Mouse (Mus musculus): Measurements from ENCODE around the gene Neurl1a. TPM values are rescaled to one million over a fixed set of nuclear protein-coding genes. Genes with fewer than 3 reads are reported as not detected.

The Neurl1a gene
- polyA plus RNA-seq, 1 experiment from 2014 or later = 4.0 TPM

DNA sequence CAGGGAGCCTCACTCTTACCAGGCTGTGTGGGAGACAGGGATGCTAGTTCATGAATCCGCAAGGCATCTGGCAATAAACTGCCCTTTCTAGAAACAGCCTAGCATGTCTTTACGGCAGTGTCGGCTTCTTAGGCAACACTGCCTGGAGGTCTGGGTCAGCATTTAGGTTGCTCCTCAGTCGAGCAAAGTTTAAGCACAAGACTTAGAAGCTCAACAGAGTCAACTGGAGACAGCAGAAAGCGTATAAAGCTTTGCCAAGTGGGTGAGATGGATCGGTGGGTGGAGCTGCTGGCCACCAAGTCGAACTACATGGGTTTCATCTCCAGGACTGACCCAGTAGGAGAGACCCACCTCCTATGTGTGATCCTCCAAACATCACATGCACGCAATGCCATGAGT, 128.3 kb downstream of the Neurl1a start:
- H3K9me3 ChIP-seq (ENCODE audit: control insufficient read depth, low read length) = no peaks in the 10 kb centered on the region
- H3K4me3 ChIP-seq (ENCODE audit: low read length) = no peak overlapping the region
- H3K4me2 ChIP-seq (ENCODE audit: low read depth, low read length) = no peak overlapping the region
- no peak for ATAC-seq (ENCODE audit: low read depth)
- 73% methylated on average over 8 of the region's 8 CpGs for WGBS
- no peaks in the 10 kb centered on the region for H3K27me3 ChIP-seq (ENCODE audit: control insufficient read depth, insufficient read depth, low read depth, low read length)
- H3K9ac ChIP-seq (ENCODE audit: low read length) = no peak overlapping the region
- peaks cover 25% of the 10 kb centered on the region for H3K4me1 ChIP-seq (replicated peaks; ENCODE audit: control insufficient read depth, insufficient read depth, low read length)
- H3K36me3 ChIP-seq (ENCODE audit: control insufficient read depth, insufficient read depth, low read length) = peaks cover 9% of the 10 kb centered on the region
- H3K27ac ChIP-seq (ENCODE audit: low read length) = no peak overlapping the region

Small RNA genes within 50 kb of the gene (microRNA-seq; reads per million reads assigned to microRNA genes)
- not detected for gene Mir6995

Other genes starting within 250 kb of the Neurl1a start
- 0.51 and 1.2 TPM in 2 replicates for gene Ina, start 164.1 kb upstream of the Neurl1a start, polyA plus RNA-seq (2015; fragmentation: Nextera tagmentation; extraction: Ambion mirVana)
- 87.7 and 92.2 TPM in 2 replicates for gene Nt5c2, start 163.7 kb upstream of the Neurl1a start, polyA plus RNA-seq (2015; fragmentation: Nextera tagmentation; extraction: Ambion mirVana)
- 13.0 and 14.4 TPM in 2 replicates for gene Pcgf6, start 127.9 kb upstream of the Neurl1a start, polyA plus RNA-seq (2015; fragmentation: Nextera tagmentation; extraction: Ambion mirVana)
- 3.5 and 4.5 TPM in 2 replicates for gene Taf5, start 111.1 kb upstream of the Neurl1a start, polyA plus RNA-seq (2015; fragmentation: Nextera tagmentation; extraction: Ambion mirVana)
- 1,037 and 1,149 TPM in 2 replicates for gene Usmg5, start 88.2 kb upstream of the Neurl1a start, polyA plus RNA-seq (2015; fragmentation: Nextera tagmentation; extraction: Ambion mirVana)
- gene Pdcd11, start 88.1 kb upstream of the Neurl1a start, polyA plus RNA-seq (2015; fragmentation: Nextera tagmentation; extraction: Ambion mirVana) = 8.0 and 8.1 TPM in 2 replicates
- gene Calhm2, start 40.5 kb upstream of the Neurl1a start, polyA plus RNA-seq (2015; fragmentation: Nextera tagmentation; extraction: Ambion mirVana) = 7.8 and 8.3 TPM in 2 replicates
- not detected in 2 replicates for gene Calhm1, start 34.6 kb upstream of the Neurl1a start, polyA plus RNA-seq (2015; fragmentation: Nextera tagmentation; extraction: Ambion mirVana)
- not detected in 2 replicates for gene Calhm3, start 21.1 kb upstream of the Neurl1a start, polyA plus RNA-seq (2015; fragmentation: Nextera tagmentation; extraction: Ambion mirVana)

Data from lung, embryonic 16.5 days (tissue).